Mouse (Mus musculus): ENCODE measurements around the gene Ldb3. TPM values are rescaled to one million over a fixed set of nuclear protein-coding genes. Genes with fewer than 3 reads are reported as not detected.
A peak's percentile ranks its signal among the peaks of the same experiment; 100 is the strongest.

Gene Ldb3
- total RNA-seq, 2 experiments from 2014 or later, result 3.5 to 4.1 TPM

- peak in 1 of 2 experiments; percentile 29 for DNase-seq (ENCODE audit: low spot score in 2 of 2)
Observed at GRCm38 (mm10) chr14:34590743-34591675, 2.5 kb upstream of the Ldb3 start.

- no peak for DNase-seq (ENCODE audit: low spot score in 2 of 2)
Observed at GRCm38 (mm10) chr14:34590017-34590570, 1.6 kb upstream of the Ldb3 start.

- DNase-seq (ENCODE audit: low spot score in 2 of 2), result no peak
Observed at GRCm38 (mm10) chr14:34589185-34589713, 767 bp upstream of the Ldb3 start.

DNA sequence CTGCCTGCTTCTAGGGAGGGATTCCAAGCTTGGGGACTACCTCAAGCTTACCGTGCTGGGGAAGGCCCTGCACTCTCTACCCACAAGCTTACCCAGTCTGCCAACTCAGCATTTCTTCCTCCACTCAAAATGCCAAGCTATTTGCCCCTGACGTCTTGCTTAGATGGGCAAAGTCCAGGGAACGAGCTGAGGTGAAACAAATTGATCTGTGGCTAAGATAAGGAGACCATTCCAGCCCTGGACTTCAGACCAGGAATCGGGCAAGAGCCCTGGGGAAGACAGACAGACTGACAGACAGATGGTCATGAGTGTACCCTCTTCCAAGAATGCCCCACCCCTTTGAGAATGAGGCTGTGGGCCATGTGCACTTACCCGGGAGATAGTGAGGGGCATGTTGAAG, 477 bp downstream of the Ldb3 start:
- DNase-seq (ENCODE audit: low spot score in 2 of 2), result no peak

- no peak for DNase-seq (ENCODE audit: low spot score in 2 of 2)
Observed at GRCm38 (mm10) chr14:34586871-34587270, 1.6 kb downstream of the Ldb3 start.

DNA sequence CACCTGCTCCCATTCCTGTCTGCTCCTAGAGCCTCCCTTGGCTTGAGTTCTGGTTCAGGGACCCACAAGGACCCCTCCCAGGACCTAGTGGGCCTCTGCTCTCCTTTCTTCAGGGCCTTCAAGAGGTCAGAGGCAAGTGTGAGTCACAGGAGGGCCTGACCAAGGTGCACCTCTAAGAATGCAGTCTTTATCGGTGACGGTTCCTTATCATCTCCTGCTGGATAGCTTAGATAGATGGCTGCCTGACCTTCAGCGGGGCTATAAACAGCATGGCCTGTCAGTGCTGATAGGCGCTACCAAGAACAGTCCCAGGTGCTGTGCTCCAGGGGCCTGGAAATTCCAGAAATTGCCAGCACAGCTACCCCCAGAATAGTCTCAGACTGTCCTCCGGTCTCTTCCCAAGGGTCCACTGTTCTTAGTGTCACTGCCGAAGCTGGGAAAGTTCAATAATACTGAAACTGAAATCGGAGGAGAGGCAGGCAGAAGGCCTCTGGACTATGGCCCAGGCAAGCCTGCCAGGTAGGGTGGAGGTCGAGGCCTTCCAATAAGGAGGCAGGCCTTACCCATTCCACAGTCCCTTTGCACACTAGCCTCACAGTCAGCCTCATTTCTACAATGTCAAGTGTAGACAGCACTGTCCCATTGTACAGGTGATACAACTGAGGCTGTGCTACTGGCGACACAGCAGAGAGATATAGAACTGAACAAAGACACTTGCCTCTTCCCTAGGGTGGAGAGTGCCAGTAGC, 3.0 kb downstream of the Ldb3 start:
- DNase-seq (ENCODE audit: low spot score in 2 of 2), result no peak

- DNase-seq (ENCODE audit: low spot score in 2 of 2), result no peak
Observed at GRCm38 (mm10) chr14:34582740-34583427, 5.6 kb downstream of the Ldb3 start.

DNA sequence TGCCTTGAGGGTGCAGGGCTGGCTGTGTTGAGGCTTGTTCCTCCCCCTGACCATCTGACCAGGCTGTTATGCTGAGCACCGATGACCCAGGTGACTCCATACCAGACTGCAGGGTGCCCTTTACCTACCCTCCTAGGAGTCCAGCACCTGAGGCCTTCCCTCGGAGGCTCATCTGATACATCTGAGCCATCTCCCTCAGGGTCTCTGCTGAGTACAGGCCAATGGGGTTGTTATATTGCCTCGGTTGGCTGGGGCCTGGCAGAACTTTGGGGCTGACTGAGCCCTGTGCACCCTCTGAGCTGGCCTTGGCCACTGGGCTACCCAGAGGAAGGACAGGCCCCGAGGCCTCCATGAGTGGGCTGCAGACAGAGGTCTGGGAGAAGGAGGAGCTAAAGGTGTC, 11.6 kb downstream of the Ldb3 start:
- DNase-seq (ENCODE audit: low spot score in 2 of 2), result no peak

- no peak for DNase-seq (ENCODE audit: low spot score in 2 of 2)
Observed at GRCm38 (mm10) chr14:34574068-34574467, 14.4 kb downstream of the Ldb3 start.

GRCm38 (mm10) chr14:34573348-34573913, 15.1 kb downstream of the Ldb3 start:
- no peak for DNase-seq (ENCODE audit: low spot score in 2 of 2)

DNA sequence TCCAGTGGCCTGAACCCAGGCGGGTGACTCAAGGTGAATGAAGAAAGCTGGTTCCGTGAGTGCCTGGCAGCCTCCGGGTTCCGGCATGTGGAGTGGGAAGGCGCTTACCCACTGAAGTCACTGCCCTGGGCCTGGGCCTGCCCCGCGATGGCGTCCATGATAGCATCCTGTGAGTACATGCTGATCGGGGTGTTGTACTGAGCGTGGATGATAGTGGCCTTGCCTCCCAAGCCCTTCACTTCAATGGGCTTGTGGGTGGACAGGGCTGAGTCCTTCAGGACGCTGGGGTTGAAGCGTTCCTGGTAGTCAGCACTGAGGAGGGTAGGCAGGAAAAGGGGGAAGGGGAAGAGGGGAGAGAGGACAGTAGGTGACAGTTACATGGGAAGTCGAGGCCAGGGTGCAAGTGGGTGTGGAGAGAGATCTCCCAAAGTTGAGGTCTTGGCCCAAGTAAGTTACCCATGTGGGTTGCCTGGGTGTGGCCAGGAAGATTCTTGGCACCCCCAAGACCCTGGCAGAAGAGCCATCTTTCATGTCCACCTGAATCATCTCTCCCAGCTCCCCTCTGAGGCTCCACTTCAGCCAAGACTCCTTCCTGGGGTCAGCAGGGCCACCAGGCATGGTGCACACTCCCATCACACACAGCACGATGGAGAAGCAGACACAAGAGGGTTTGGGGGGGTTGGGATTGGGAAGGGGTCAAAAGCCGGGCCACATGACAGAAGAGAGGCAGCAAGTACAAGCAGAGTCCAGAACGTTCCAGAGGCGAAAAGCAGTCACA, 16.7 kb downstream of the Ldb3 start:
- no peak for DNase-seq (ENCODE audit: low spot score in 2 of 2)

DNA sequence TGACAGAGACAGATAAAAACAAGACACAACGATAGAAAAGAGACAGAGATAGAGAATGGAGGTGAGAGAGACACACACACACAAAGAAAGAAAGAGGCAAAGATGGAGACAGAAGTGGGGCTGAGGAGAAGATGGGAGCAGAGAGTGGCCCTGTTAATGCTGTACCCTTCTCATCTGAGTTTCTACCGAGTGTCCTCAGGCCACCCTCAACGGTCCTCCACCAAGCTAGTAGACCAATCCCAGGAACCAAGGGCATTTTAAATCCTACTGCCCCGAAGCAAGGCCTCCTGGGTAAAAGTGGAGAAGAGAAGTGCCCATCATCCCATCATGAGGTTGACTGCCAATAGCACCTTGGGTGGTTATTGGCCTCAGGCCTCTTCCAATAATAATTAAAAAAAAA, 17.6 kb downstream of the Ldb3 start:
- no peak for DNase-seq (ENCODE audit: low spot score in 2 of 2)

DNA sequence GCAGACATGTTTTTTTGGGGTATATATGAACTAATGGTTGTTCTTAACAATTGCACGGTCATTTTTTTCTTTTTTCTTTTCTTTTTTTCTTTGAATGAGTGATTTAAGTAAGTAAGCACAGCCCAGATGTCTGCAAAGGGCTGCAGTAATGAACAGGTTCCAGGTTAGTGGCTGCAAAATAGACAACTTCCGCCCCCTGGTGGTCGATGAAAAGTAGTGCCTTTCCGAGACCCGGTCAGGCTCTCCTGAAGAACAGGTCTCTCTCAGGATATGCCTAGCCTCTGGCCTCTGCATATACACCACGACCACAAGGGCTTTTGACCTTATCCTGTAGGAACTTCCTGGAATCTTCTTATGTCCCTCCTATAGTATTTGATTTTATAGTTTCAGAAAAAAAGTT, 18.2 kb downstream of the Ldb3 start:
- DNase-seq (ENCODE audit: low spot score in 2 of 2), result peak; percentile 59 to 82

- DNase-seq (ENCODE audit: low spot score in 2 of 2), result no peak
Observed at GRCm38 (mm10) chr14:34569534-34570194, 18.8 kb downstream of the Ldb3 start.

DNA sequence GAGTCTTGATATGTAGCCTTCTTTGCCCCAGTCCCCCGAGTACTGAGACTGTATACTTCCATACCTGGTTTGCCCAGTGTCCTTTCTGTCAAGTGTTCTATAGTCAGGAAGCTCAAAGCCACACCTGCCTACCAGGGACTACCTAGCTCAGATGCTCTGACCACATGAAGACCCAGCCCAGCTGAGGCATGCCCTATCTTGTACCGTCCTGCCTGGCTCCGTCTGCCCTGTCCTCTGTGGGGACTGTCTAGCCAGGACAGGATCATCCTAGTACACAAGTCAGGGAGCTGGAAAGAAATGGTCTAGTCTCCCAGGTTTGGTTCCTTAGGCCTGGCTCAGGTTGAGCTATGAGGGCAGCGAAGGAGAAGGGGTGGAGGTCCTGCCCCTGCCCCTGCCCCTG, 19.9 kb downstream of the Ldb3 start:
- DNase-seq (ENCODE audit: low spot score in 2 of 2), result no peak

DNA sequence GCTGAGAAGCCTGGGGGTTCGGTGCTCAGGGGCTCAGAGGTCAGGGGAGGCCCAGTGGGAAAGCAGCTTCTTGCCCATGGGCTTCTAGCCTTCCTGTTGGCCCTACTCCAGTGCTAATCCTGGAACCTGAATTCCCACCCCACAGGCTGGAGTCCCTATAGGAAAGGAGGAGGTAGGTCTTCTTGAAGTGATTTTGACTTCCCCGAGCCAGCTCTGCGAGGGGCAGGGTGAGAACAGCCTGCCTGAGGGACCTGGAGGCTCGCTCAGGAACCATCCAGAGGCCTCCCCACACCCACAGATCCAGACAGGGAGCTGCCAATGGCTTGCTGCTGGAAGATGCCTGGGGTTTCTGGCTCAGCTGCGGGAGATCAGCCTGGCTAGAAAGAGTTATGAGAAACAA, 20.8 kb downstream of the Ldb3 start:
- no peak for DNase-seq (ENCODE audit: low spot score in 2 of 2)

- no peak for DNase-seq (ENCODE audit: low spot score in 2 of 2)
Observed at GRCm38 (mm10) chr14:34566530-34566929, 22.0 kb downstream of the Ldb3 start.

DNA sequence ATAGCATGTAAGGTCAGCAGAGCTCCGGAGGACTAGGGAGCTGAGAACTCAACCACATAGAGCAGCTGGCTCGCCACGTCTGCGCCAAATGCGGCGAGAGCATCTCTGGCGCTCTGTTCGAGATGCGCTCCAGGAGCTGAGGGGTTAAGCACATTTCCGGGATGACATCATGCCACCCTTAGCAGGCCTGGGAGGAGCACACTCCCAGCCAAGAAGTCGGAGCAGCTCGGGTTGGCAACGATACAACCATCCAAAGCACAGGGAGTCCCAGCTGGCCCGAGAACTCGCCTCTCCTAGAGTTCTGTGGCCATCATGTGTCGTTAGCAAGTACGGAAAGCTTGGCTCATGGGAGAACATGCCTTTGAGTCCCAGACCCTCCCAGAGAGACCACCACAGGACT, 22.8 kb downstream of the Ldb3 start:
- peak in 1 of 2 experiments; percentile 33 for DNase-seq (ENCODE audit: low spot score in 2 of 2)

DNA sequence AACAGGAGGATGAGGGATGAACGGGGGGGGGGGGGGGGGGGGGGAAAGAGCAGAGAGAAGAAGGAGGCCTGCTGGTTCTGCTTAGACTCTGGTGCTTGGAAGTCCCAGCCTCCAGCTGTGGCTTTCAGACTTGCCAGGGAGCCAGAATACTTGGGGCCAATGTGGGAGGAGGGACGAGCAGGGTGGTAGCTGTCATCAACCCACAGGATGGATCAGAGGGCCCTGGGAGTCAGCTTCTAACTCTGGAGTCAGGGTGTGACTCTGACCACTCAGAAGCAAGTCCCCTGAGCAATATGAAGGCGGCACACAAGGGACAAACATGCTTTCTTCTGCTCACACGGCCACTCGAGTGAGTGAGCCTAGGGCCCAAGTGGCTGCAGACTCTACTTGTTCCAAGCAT, 23.8 kb downstream of the Ldb3 start:
- DNase-seq (ENCODE audit: low spot score in 2 of 2), result no peak

DNA sequence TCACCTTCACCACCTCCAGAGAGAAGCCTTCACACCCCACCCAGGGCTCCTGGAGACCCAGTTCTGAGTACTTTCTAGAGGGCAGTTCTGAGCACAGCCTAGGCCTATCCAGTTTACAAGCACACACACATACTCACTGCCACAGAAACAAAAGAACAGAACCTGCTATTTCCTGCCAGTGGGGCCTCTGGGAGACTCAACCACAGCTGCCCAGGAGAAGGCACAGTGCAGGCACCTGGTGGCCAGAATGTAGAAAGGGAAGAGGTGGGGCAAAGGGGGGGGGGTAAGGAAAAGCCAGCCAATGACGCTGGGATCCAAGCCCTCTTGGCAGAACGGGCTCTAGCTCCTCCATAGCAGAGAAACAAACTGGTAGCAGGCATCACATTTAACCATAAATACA, 26.1 kb downstream of the Ldb3 start:
- no peak for DNase-seq (ENCODE audit: low spot score in 2 of 2)
